Mouse (Mus musculus) stomach, embryonic 16.5 days (tissue): ENCODE results near the gene Mars. TPM values are rescaled to one million over a fixed set of nuclear protein-coding genes. Genes with fewer than 3 reads are reported as not detected.

ENCODE experiments used
- ATAC-seq: fragments of 200-750 bp; cut with Nextera tagmentation; 2 replicates; pipeline ENCODE4 v1.8.0; 2017; ENCODE audit warnings: moderate number of reproducible peaks, moderate TSS enrichment; ENCODE audit not compliant: insufficient read depth, low FRiP score
- H3K27ac ChIP-seq: fragments of 300-500 bp; sonication (generic); 2 replicates; pipeline ENCODE4 v1.5.1; 2014; ENCODE audit warnings: low read length
- H3K27me3 ChIP-seq: fragments of 300-500 bp; sonication (generic); 2 replicates; pipeline ENCODE4 v1.6.1; 2014; ENCODE audit warnings: low read length, control low read depth, mixed read lengths; ENCODE audit not compliant: control insufficient read depth, insufficient read depth
- H3K36me3 ChIP-seq: fragments of 300-500 bp; sonication (generic); 2 replicates; pipeline ENCODE4 v1.6.1; 2014; ENCODE audit warnings: low read length; ENCODE audit not compliant: control insufficient read depth, insufficient read depth
- H3K4me1 ChIP-seq: fragments of 300-500 bp; sonication (generic); 2 replicates; pipeline ENCODE4 v1.6.1; 2014; ENCODE audit warnings: low read length, control low read depth, mixed read lengths; ENCODE audit not compliant: control insufficient read depth, insufficient read depth
- H3K4me2 ChIP-seq: fragments of 300-500 bp; sonication (generic); 2 replicates; pipeline ENCODE4 v1.6.1; 2014; ENCODE audit warnings: low read depth, low read length, mixed read lengths
- H3K4me3 ChIP-seq: fragments of 300-500 bp; sonication (generic); replicated peaks from 2 replicates; pipeline ENCODE4 v1.5.1; 2014; ENCODE audit warnings: mild to moderate bottlenecking, low read length
- H3K9ac ChIP-seq: fragments of 300-500 bp; sonication (generic); 2 replicates; pipeline ENCODE4 v1.6.1; 2014; ENCODE audit warnings: low read length
- H3K9me3 ChIP-seq: fragments of 300-500 bp; sonication (generic); replicated peaks from 2 replicates; pipeline ENCODE4 v1.6.1; 2016; ENCODE audit warnings: low read length, control low read depth; ENCODE audit not compliant: control insufficient read depth
- WGBS: fragments of 180-500 bp; shearing (Covaris S2); extraction: QIAGEN DNeasy Blood & Tissue Kit; methylation state at CpG from one replicate; pipeline ENCODE4 v1.1.7; 2014; 5-methylcytosine and 5-hydroxymethylcytosine counted together
- polyA plus RNA-seq: library from polyadenylated mRNA; unstranded; fragments of >200 nt; fragmentation: Nextera tagmentation; extraction: Ambion mirVana; gene quantifications from 2 replicates; pipeline ENCODE4 v1.2.1, GENCODE M21; 2015

Mars gene
- polyA plus RNA-seq, 1 experiment from 2014 or later: 104 TPM

DNA sequence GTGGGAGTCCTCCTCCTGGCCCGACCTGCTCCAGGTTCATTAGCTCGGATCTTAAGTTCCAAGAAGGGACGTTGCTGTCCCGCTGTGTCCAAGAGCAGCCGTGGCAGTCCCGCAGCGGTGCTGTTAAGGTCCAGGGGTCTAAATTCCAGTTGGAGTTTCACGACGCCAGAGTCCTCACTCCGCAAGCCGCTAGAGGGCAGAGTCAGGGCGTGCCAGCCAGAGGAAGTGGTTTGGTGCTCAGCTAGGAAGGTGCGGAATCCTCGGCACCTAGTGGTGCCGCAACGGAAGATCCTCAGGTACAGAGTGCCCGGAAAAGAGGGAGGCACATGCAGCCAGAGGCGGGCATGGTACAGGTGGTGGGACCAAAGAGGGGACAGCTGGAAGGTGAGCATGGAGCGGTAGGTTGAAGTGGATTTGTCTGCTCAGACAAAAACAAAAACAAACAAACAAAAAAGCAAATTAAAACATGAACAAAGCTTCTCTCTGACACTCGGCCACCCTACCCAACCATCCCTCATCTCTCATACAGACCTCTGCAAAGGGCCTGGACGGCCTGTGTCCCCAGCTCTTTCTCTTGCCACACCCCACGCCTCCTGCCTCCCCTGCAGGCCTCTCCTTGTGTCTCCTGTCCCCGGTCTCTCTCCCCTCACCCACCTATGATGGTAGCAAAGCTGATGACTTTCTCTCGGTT, 39.2 kb upstream of the Mars start:
- Histone ChIP-seq H3K4me2 (peak overlapping the region; percentile 56), H3K4me1 (peaks cover 5% of the 10 kb centered on the region; the same call in 1 of the 2 replicates), H3K9me3 (no peaks in the 10 kb centered on the region), H3K27me3 (no peaks in the 10 kb centered on the region), H3K4me3 (peak overlapping the region; percentile 28), H3K9ac (peak overlapping the region; percentile 66), H3K36me3 (no peaks in the 10 kb centered on the region), H3K27ac (no peak overlapping the region)
- WGBS: 10% methylated on average over 24 of the region's 24 CpGs
- peak; percentile 76; the same call in 1 of the 2 replicates for ATAC-seq

- 71% methylated on average over 8 of the region's 8 CpGs for WGBS
- no peak overlapping the region for H3K4me2 ChIP-seq
- no peak for ATAC-seq
Measured at GRCm38 (mm10) chr10:127349810-127350209, 38.2 kb upstream of the Mars start.

DNA sequence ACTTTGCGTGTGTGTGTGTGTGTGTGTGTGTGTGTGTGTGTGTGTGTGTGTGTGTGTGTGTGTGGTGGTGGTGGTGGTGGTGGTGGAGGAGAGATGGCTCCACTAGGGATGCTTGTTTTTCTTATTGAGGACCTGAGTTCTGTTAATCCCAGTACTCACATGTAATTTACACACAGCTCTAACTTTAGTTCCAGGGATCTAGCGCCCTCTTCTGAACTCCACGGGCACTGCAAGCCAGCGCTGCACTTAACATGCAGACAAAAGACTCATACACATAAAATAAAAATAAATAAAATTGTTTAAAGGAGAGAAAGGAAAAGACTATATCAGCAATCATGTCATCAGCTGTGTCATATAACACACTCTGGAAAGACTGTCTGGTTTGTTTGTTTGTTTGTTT, 37.4 kb upstream of the Mars start:
- 69% methylated on average over 4 of the region's 4 CpGs for WGBS
- ATAC-seq: no peak

More at GRCm38 (mm10) chr10:127349810-127350209, 38.2 kb upstream of the Mars start:
- no peaks in the 10 kb centered on the region for H3K27me3 ChIP-seq
- H3K27ac ChIP-seq: no peak overlapping the region
- H3K4me3 ChIP-seq: no peak overlapping the region
- no peak overlapping the region for H3K9ac ChIP-seq
- H3K9me3 ChIP-seq: no peaks in the 10 kb centered on the region
- H3K36me3 ChIP-seq: no peaks in the 10 kb centered on the region
- H3K4me1 ChIP-seq: peaks cover 5% of the 10 kb centered on the region; the same call in 1 of the 2 replicates

DNA sequence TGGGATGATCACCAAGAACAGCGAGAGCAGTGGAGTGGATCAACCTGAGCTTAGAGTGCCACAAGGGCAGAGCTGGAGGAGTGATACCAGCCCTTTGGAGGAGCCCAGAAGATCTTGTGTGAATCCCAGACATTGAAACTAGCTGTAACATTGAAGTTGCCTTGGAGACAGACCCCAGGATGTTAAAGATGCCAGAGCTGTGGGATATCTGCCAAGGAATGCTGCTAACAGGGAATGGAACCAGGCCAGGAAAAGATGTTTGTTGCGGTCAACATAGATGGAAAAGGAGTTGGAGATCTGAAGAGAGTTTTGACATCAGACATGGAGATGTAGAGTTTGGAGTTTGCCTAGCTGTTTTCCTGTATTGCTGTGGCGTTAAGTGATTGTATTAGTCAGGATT, 34.6 kb upstream of the Mars start:
- Histone ChIP-seq H3K36me3 (no peaks in the 10 kb centered on the region), H3K4me2 (no peak overlapping the region), H3K9ac (no peak overlapping the region), H3K27me3 (no peaks in the 10 kb centered on the region), H3K4me3 (no peak overlapping the region), H3K27ac (no peak overlapping the region), H3K4me1 (peaks cover 5% of the 10 kb centered on the region; the same call in 1 of the 2 replicates), H3K9me3 (no peaks in the 10 kb centered on the region)
- WGBS: 78% methylated on average over 3 of the region's 3 CpGs
- ATAC-seq: no peak

More for the DNA sequence above, 37.4 kb upstream of the Mars start:
- Histone ChIP-seq H3K4me3 (no peak overlapping the region), H3K9me3 (no peaks in the 10 kb centered on the region), H3K27me3 (no peaks in the 10 kb centered on the region), H3K27ac (no peak overlapping the region), H3K9ac (no peak overlapping the region), H3K4me1 (peaks cover 5% of the 10 kb centered on the region; the same call in 1 of the 2 replicates), H3K36me3 (no peaks in the 10 kb centered on the region), H3K4me2 (no peak overlapping the region)

GRCm38 (mm10) chr10:127343029-127343428, 31.4 kb upstream of the Mars start:
- 65% methylated on average over 3 of the region's 3 CpGs for WGBS
- Histone ChIP-seq H3K4me3 (no peak overlapping the region), H3K9ac (no peak overlapping the region), H3K36me3 (no peaks in the 10 kb centered on the region), H3K4me1 (peaks cover 7% of the 10 kb centered on the region), H3K9me3 (no peaks in the 10 kb centered on the region), H3K27ac (no peak overlapping the region), H3K27me3 (no peaks in the 10 kb centered on the region), H3K4me2 (no peak overlapping the region)
- no peak for ATAC-seq

- H3K27me3 ChIP-seq: no peaks in the 10 kb centered on the region
- peak within 1 kb of the TSS; percentile 73 for H3K4me2 ChIP-seq
- peak; percentile 37 for ATAC-seq
- WGBS: under 1% methylated on average over 29 of the region's 29 CpGs
- H3K9me3 ChIP-seq: no peaks in the 10 kb centered on the region
- no peaks in the 10 kb centered on the region for H3K36me3 ChIP-seq
- peak within 1 kb of the TSS; percentile 89 for H3K27ac ChIP-seq
- peak within 1 kb of the TSS; percentile 57 for H3K4me3 ChIP-seq
- peak within 1 kb of the TSS; percentile 66 for H3K9ac ChIP-seq
- peaks cover 7% of the 10 kb centered on the region for H3K4me1 ChIP-seq
Measured at GRCm38 (mm10) chr10:127341891-127342639, 30.5 kb upstream of the Mars start, which contains the start of gene Gli1. Gene Gli1 (minus strand): TSS chr10:127341974.

DNA sequence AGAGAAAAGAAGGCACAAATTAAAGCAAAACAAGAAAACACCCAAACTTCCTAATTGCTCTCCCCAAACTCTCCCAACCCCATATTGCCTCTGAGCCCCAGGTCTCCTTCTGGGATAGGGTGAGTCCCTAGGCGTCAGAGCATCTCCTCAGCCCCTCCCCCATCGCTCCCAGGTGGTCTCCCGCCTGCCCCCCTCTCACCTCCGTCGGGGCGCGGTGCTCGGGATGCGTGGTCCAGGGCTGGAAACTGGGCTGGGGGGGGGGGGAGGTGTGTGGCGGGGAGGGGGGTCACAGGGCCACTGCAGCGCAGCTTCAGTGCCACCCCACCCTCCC, 29.7 kb upstream of the Mars start:
- Histone ChIP-seq H3K36me3 (no peaks in the 10 kb centered on the region), H3K4me3 (peak overlapping the region; percentile 57), H3K27me3 (no peaks in the 10 kb centered on the region), H3K9ac (peak overlapping the region; percentile 66), H3K4me2 (peak overlapping the region; percentile 73), H3K27ac (peak overlapping the region; percentile 89), H3K4me1 (peaks cover 7% of the 10 kb centered on the region), H3K9me3 (no peaks in the 10 kb centered on the region)
- ATAC-seq: no peak
- WGBS: 0% methylated on average over 9 of the region's 11 CpGs

DNA sequence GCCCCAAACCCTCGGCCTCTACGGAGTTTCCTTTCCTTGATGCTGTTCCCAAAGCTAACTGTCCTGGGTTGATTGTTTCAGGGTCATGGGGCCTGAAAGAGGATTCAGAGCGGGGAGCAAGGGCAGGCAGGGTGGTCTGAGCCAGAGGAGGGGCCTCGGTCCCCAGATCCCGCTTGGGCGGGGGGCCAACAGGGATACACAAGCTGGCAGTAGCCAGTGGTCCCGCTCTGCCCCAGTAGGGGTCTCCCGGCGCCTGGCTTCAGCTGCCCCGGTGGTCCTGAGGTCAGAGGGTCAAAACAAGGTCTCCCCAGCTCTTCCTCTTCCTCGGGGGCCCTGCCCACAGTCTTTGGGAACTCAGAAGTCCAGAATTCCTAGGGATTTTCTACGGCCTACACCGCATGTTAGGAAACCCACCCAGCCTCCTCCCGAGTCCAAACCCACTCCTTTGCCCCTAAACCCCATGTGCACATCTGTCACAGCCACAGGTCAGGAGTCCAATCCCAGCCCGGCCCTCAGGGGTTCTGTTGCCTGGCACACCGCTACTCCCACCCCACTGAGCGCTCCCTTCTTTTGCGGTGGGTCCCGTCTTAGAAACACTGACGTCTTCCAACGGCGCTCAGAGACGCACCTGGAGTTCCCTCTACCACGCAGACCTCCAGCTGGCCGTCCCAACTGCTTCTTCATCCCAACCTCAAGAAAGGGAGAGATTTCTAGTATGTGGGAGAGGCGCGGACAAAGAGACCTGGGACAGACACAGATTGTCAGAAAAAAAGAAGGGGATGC, 29.2 kb upstream of the Mars start:
- no peaks in the 10 kb centered on the region for H3K36me3 ChIP-seq
- peaks cover 7% of the 10 kb centered on the region for H3K4me1 ChIP-seq
- H3K27me3 ChIP-seq: no peaks in the 10 kb centered on the region
- H3K9ac ChIP-seq: peak overlapping the region; percentile 66
- H3K4me2 ChIP-seq: peak overlapping the region; percentile 73
- 1% methylated on average over 27 of the region's 27 CpGs for WGBS
- peak overlapping the region; percentile 89 for H3K27ac ChIP-seq
- H3K4me3 ChIP-seq: peak overlapping the region; percentile 57
- no peaks in the 10 kb centered on the region for H3K9me3 ChIP-seq
- no peak for ATAC-seq
